Mouse (Mus musculus) stomach, embryonic 14.5 days (tissue): Measurements from ENCODE around the gene Ccdc66. TPM values are rescaled to one million over a fixed set of nuclear protein-coding genes. Genes with fewer than 3 reads are reported as not detected.
A peak's percentile ranks its signal among the peaks of the same experiment; 100 is the strongest.

ENCODE experiments used
- ATAC-seq: fragments of 200-750 bp; cut with Nextera tagmentation; 2 replicates; pipeline ENCODE4 v1.8.0; 2017; ENCODE audit warnings: low read depth, moderate TSS enrichment; ENCODE audit not compliant: insufficient number of reproducible peaks, insufficient read depth, low FRiP score
- H3K27ac ChIP-seq: fragments of 300-500 bp; sonication (generic); 2 replicates; pipeline ENCODE4 v1.5.1; 2014; ENCODE audit warnings: mild to moderate bottlenecking, low read length, moderate library complexity, mixed read lengths
- H3K27me3 ChIP-seq: fragments of 300-500 bp; sonication (generic); 2 replicates; pipeline ENCODE4 v1.6.1; 2014; ENCODE audit warnings: low read length, control low read depth, mixed read lengths; ENCODE audit not compliant: control insufficient read depth, insufficient read depth
- H3K36me3 ChIP-seq: fragments of 300-500 bp; sonication (generic); 2 replicates; pipeline ENCODE4 v1.6.1; 2014; ENCODE audit warnings: mild to moderate bottlenecking, control low read depth, low read length, moderate library complexity, mixed read lengths; ENCODE audit not compliant: control insufficient read depth, insufficient read depth
- H3K4me1 ChIP-seq: fragments of 300-500 bp; sonication (generic); 2 replicates; pipeline ENCODE4 v1.6.1; 2014; ENCODE audit warnings: low read length, control low read depth, mixed read lengths; ENCODE audit not compliant: control insufficient read depth, insufficient read depth
- H3K4me2 ChIP-seq: fragments of 300-500 bp; sonication (generic); replicated peaks from 2 replicates; pipeline ENCODE4 v1.6.1; 2014; ENCODE audit warnings: low read depth, low read length, control low read depth
- H3K4me3 ChIP-seq: fragments of 300-500 bp; sonication (generic); 2 replicates; pipeline ENCODE4 v1.5.1; 2014; ENCODE audit warnings: low read depth, low read length, control low read depth
- H3K9ac ChIP-seq: fragments of 300-500 bp; sonication (generic); replicated peaks from 2 replicates; pipeline ENCODE4 v1.6.1; 2014; ENCODE audit warnings: low read depth, mild to moderate bottlenecking, control low read depth, low read length, moderate library complexity, mixed read lengths
- H3K9me3 ChIP-seq: fragments of 300-500 bp; sonication (generic); 2 replicates; pipeline ENCODE4 v1.6.1; 2016; ENCODE audit warnings: low read depth, low read length, control low read depth; ENCODE audit not compliant: control insufficient read depth
- WGBS: fragments of 180-500 bp; shearing (Covaris S2); extraction: QIAGEN DNeasy Blood & Tissue Kit; methylation state at CpG from one replicate; pipeline ENCODE4 v1.1.7; 2014; 5-methylcytosine and 5-hydroxymethylcytosine counted together
- polyA plus RNA-seq: library from polyadenylated mRNA; unstranded; fragments of >200 nt; fragmentation: Nextera tagmentation; extraction: Ambion mirVana; gene quantifications from 2 replicates; pipeline ENCODE4 v1.2.1, GENCODE M21; 2014

The Ccdc66 gene
- 10.2 and 12.8 TPM in 2 replicates for polyA plus RNA-seq

- no peaks in the 10 kb centered on the region for H3K9me3 ChIP-seq
- peak within 1 kb of the TSS; percentile 60 for H3K9ac ChIP-seq
- no peaks in the 10 kb centered on the region for H3K36me3 ChIP-seq
- H3K4me3 ChIP-seq: peak within 1 kb of the TSS; percentile 86
- peak; percentile 96 for ATAC-seq
- peak within 1 kb of the TSS; percentile 64 for H3K4me2 ChIP-seq
- peak within 1 kb of the TSS; percentile 17; the same call in 1 of the 2 replicates for H3K27ac ChIP-seq
- no peaks in the 10 kb centered on the region for H3K27me3 ChIP-seq
- WGBS: under 1% methylated on average over 51 of the region's 51 CpGs
- H3K4me1 ChIP-seq: 0 out of 2 replicates have a peak, but pooled peaks cover 3% of the 10 kb centered on the region
Measured at GRCm38 (mm10) chr14:27507894-27508643, at the start of gene Ccdc66. Gene Ccdc66, minus strand, starts transcription at chr14:27508460.

GRCm38 (mm10) chr14:27543838-27544426 is 35.7 kb upstream of the Ccdc66 start:
- no peaks in the 10 kb centered on the region for H3K27me3 ChIP-seq
- no peak overlapping the region for H3K4me2 ChIP-seq
- WGBS: 70% methylated on average over 4 of the region's 4 CpGs
- no peak overlapping the region for H3K9ac ChIP-seq
- H3K4me3 ChIP-seq: no peak overlapping the region
- H3K4me1 ChIP-seq: no peaks in the 10 kb centered on the region
- ATAC-seq: no peak
- H3K36me3 ChIP-seq: no peaks in the 10 kb centered on the region
- H3K27ac ChIP-seq: no peak overlapping the region
- H3K9me3 ChIP-seq: no peaks in the 10 kb centered on the region

GRCm38 (mm10) chr14:27536441-27536840 is 28.2 kb upstream of the Ccdc66 start:
- H3K9ac ChIP-seq: no peak overlapping the region
- no peaks in the 10 kb centered on the region for H3K36me3 ChIP-seq
- no peaks in the 10 kb centered on the region for H3K9me3 ChIP-seq
- H3K4me1 ChIP-seq: no peaks in the 10 kb centered on the region
- no peaks in the 10 kb centered on the region for H3K27me3 ChIP-seq
- no peak overlapping the region for H3K4me3 ChIP-seq
- WGBS: 73% methylated on average over 3 of the region's 3 CpGs
- ATAC-seq: no peak
- H3K27ac ChIP-seq: no peak overlapping the region
- H3K4me2 ChIP-seq: no peak overlapping the region

- Histone ChIP-seq H3K36me3 (no peaks in the 10 kb centered on the region), H3K4me1 (no peaks in the 10 kb centered on the region), H3K9ac (no peak overlapping the region), H3K27ac (no peak overlapping the region), H3K4me3 (no peak overlapping the region), H3K27me3 (no peaks in the 10 kb centered on the region), H3K9me3 (no peaks in the 10 kb centered on the region), H3K4me2 (no peak overlapping the region)
- no peak for ATAC-seq
Measured at GRCm38 (mm10) chr14:27524541-27524940, 16.3 kb upstream of the Ccdc66 start.

- 20% methylated on average over 15 of the region's 15 CpGs for WGBS
- H3K4me1 ChIP-seq: 0 out of 2 replicates have a peak, but pooled peaks cover 3% of the 10 kb centered on the region
- no peaks in the 10 kb centered on the region for H3K27me3 ChIP-seq
- H3K27ac ChIP-seq: peak overlapping the region; percentile 17; the same call in 1 of the 2 replicates
- H3K36me3 ChIP-seq: no peaks in the 10 kb centered on the region
- H3K9me3 ChIP-seq: no peaks in the 10 kb centered on the region
- H3K4me2 ChIP-seq: peak overlapping the region; percentile 64
- ATAC-seq: peak; percentile 38; the same call in 1 of the 2 replicates
- H3K9ac ChIP-seq: peak overlapping the region; percentile 60; the same call in 1 of the 2 replicates
- H3K4me3 ChIP-seq: peak overlapping the region; percentile 86
Measured at GRCm38 (mm10) chr14:27508644-27509301, 513 bp upstream of the Ccdc66 start.

- no peak for ATAC-seq
- Histone ChIP-seq H3K36me3 (peaks cover 17% of the 10 kb centered on the region), H3K9me3 (no peaks in the 10 kb centered on the region), H3K4me2 (no peak overlapping the region), H3K9ac (no peak overlapping the region), H3K4me1 (no peaks in the 10 kb centered on the region), H3K27me3 (no peaks in the 10 kb centered on the region), H3K4me3 (no peak overlapping the region), H3K27ac (no peak overlapping the region)
- 89% methylated on average over 4 of the region's 4 CpGs for WGBS
Measured at GRCm38 (mm10) chr14:27501096-27501495, 7.2 kb downstream of the Ccdc66 start.

GRCm38 (mm10) chr14:27493516-27493915 is 14.7 kb downstream of the Ccdc66 start:
- 91% methylated on average over 4 of the region's 4 CpGs for WGBS
- H3K36me3 ChIP-seq: peaks cover 62% of the 10 kb centered on the region
- H3K9ac ChIP-seq: no peak overlapping the region
- no peak overlapping the region for H3K4me3 ChIP-seq
- no peak overlapping the region for H3K27ac ChIP-seq
- no peaks in the 10 kb centered on the region for H3K27me3 ChIP-seq
- H3K4me1 ChIP-seq: no peaks in the 10 kb centered on the region
- H3K9me3 ChIP-seq: no peaks in the 10 kb centered on the region
- H3K4me2 ChIP-seq: no peak overlapping the region
- no peak for ATAC-seq

- Histone ChIP-seq H3K4me3 (no peak overlapping the region), H3K4me2 (no peak overlapping the region), H3K27ac (no peak overlapping the region), H3K27me3 (no peaks in the 10 kb centered on the region), H3K9me3 (no peaks in the 10 kb centered on the region), H3K36me3 (peaks cover 61% of the 10 kb centered on the region), H3K9ac (no peak overlapping the region), H3K4me1 (no peaks in the 10 kb centered on the region)
- 90% methylated on average over 5 of the region's 5 CpGs for WGBS
- ATAC-seq: no peak
Measured at GRCm38 (mm10) chr14:27491399-27491798, 16.9 kb downstream of the Ccdc66 start.
